Mouse (Mus musculus): ENCODE measurements around the gene Mllt10.

Mllt10 gene

DNA sequence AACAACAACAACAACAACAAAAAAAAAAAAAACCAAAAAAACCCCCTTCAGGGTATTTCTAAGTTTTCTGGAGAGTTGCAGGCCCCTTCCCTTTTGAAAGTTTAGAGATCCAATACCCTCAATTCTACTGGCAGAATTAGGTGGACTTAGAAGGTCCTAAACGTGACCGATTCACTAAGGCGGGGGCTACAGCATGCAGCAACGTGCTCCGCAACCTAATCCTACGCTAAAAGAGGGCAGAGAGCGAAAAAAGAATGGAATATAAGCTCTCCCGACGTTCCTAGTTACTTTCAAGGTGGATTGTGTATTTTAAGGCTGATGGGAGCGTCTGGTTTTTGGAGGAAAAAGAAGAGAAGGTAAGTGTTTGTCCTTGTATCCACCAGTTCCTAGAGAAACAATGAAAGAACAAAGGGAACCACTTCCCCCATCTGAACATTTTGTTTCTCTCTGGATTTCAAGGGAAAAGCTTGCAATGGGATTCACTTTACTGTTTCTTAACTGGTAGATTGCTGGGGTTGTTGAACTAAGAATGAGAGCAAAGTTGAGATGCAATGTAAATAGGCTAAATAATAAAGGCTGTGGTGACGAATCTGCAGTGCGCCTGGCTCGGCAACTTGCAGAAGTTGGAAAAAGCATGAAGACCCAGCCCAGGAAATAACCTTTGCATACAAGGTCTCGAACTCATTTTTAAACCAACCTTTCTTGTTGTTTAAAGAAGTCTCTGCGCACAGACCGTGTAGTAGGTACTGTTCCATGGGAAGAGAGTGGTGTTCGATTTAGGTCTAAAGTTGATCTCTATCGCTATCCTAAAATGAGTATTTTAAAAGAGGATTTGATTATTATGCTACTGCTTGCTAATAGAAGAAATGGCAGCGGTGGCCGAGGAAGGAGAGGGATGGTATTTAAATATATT lies at the start of gene Mllt10:
TSS of gene Mllt10 (plus strand) at position 222 of the 913 bp plus-strand sequence.
- DNase-seq (ENCODE audit: low read depth, low spot score), result peak; percentile 32

DNA sequence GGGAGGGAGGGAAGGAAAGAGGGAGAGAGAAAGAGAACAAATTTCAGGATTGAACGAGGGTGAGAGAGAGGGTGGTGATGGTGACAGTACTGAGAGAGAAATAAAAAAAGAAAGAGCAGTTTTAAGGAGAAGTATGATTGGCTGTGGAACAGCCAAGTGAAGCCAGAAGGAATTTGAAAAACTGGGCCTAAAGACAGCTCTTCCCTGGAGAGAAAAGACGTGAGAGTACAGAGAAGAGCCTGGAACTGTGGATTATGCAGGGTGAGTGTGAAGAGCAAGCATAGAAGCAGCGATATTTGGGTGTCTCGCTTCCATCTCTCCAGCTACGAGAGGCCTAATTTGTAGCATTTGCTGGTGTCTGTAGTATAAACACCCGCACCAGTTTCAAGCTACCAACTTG lies 43.8 kb upstream of the Mllt10 start:
- no peak for DNase-seq (ENCODE audit: low read depth, low spot score)

- DNase-seq (ENCODE audit: low read depth, low spot score), result no peak
Measured at GRCm38 (mm10) chr2:18012866-18013265, 42.2 kb upstream of the Mllt10 start.

GRCm38 (mm10) chr2:18015581-18015980 lies 39.5 kb upstream of the Mllt10 start:
- no peak for DNase-seq (ENCODE audit: low read depth, low spot score)

- DNase-seq (ENCODE audit: low read depth, low spot score), result no peak
Measured at GRCm38 (mm10) chr2:18016639-18017038, 38.4 kb upstream of the Mllt10 start.

DNA sequence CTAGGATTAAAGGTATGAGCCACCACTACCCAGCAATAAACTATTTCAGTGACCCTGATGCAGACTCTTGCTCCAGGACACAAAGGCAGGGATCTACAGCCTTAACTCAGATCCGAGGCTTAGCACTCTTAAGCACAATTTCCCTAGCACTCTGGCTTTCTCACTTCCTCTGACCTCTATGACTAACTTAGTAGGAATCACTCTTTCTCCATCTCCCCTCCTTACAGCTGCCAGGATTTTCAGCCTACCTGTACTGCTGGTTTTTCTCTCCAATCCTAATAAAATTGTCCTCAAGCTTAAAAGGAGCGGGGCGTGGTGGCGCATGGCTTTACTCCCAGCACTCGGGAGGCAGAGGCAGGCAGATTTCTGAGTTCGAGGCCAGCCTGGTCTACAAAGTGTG lies 37.7 kb upstream of the Mllt10 start:
- DNase-seq (ENCODE audit: low read depth, low spot score), result peak; percentile 18

DNA sequence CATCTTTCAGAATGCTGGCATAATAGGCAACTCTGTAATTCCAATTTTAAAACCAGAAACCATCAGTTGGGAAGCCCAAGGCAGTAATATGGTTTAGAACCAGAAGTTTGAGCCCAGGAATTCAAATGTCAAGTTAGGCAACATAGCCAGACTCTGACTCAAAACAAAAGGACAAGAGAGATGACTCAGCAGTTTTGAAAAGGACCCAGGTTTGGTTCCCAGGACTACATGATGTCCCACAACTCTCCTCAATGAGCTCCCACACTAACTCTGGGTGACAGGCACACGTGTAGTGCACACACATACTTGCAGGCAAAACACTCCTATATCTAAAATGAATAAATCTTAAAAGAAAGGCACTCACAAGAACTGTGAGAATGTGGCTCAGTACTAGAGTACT lies 35.9 kb upstream of the Mllt10 start:
- DNase-seq (ENCODE audit: low read depth, low spot score), result peak; percentile 19

DNA sequence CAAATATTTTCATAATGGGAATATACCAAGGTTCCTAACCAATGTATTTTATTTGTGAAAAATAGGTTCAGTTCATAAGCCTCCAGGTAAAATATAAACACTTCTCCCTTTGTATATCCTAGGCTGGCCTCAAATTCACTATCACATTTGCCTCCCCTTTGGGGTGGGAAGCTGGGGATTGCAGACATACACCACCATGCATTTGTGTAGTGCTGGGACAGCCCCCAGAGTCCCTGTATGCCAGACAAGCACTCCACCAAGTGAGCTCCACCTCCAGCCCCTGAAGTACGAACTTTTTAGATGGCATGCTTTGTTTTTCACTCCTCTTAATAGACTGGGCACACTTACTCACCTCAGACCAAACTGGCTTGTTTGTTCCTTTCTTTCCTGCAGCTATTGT lies 32.2 kb upstream of the Mllt10 start:
- DNase-seq (ENCODE audit: low read depth, low spot score), result no peak

DNA sequence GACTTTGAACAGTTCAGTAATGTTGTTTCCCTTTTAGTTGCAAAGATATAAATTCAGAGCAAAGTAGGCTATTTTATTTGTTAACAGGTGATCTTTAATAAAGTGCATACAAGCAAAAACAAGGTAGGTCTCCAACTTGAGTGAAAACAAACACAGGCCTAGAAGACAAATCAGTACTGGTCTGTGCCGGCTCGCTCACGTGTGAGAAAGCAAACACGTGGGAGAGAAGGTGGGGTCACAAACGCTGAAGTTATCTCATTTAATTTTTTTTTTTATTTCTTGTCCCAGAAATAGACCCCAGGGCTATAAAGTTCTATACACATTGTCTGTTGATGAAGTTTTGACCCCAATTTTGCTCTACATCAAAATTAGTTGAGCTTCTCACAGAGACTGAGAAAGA lies 29.9 kb upstream of the Mllt10 start:
- peak; percentile 58 for DNase-seq (ENCODE audit: low read depth, low spot score)

DNA sequence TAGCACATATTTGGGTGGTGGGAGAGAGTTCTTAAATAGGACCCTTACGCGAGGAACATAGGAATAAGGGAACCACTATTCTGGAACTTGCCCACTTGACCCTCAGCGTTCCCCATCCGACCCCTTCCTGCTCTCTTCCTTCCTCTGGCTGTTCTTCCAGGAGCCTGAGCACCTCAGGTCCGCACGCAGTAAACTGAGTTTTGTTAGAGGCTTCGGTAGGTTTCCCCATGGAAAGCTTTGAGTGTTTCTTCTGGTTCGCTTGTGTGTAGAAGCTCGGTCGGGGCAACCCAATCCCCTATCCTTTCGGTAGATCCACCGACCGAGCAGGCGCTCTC lies 29.3 kb upstream of the Mllt10 start:
- no peak for DNase-seq (ENCODE audit: low read depth, low spot score)

- peak; percentile 76 for DNase-seq (ENCODE audit: low read depth, low spot score)
Measured at GRCm38 (mm10) chr2:18026116-18026947, 28.7 kb upstream of the Mllt10 start.

DNA sequence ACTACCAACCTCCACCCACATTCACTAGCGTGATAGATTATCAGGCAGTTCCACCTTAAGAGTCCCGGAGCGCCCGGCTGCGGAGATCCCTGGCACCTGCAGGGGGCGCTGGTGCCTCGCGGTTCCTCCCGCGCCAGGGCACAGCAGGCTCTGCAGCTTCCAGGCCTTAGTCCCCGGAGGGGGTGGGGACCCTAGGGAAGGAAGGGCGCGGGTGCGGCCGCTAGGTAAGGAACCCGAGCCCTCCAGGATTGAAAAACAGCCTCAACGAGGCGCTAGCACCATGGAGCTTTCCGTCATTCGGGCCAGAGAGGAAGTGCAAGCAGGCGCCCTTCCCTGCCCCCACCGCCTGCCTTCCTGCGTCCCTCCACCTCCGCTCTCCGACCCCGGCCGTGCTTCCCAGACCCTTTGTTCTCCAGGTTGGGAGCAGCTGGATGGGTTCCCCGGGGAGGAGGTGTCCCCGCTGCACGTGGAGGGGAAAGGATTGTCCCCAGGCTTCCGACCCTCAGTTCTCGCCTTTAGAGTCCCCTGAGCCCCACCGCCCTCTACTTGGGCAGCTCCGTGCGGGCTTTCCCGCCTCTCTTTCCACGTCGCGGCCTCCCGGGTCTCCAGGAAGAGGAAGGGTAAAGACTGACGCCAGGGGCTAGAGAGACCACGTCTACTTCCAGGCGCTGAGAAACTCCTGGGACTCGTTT lies 27.4 kb upstream of the Mllt10 start:
- peak; percentile 98 for DNase-seq (ENCODE audit: low read depth, low spot score)

- peak; percentile 86 for DNase-seq (ENCODE audit: low read depth, low spot score)
Measured at GRCm38 (mm10) chr2:18028140-18029021, 26.7 kb upstream of the Mllt10 start.

DNA sequence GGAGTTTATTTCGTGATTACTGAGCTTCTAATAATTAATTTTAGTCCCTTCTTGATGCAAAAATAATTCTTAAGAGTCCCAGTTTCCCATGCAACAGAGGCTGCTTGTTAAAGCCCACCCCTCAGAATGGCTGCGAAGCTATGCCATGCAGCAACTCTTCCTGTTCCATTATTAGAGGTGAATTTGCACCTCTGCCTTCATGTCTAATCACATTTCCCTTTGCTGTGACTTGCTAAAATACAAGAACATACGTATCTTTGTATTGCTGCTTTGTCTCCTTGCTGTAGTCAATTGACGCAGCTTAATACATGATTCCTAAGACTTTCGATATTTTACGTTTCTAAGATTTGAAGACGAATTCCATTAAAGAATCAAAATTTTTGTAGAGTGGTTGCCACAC lies 25.4 kb upstream of the Mllt10 start:
- no peak for DNase-seq (ENCODE audit: low read depth, low spot score)

- no peak for DNase-seq (ENCODE audit: low read depth, low spot score)
Measured at GRCm38 (mm10) chr2:18030581-18030980, 24.5 kb upstream of the Mllt10 start.

- DNase-seq (ENCODE audit: low read depth, low spot score), result peak; percentile 67
Measured at GRCm38 (mm10) chr2:18031271-18031821, 23.7 kb upstream of the Mllt10 start.

DNA sequence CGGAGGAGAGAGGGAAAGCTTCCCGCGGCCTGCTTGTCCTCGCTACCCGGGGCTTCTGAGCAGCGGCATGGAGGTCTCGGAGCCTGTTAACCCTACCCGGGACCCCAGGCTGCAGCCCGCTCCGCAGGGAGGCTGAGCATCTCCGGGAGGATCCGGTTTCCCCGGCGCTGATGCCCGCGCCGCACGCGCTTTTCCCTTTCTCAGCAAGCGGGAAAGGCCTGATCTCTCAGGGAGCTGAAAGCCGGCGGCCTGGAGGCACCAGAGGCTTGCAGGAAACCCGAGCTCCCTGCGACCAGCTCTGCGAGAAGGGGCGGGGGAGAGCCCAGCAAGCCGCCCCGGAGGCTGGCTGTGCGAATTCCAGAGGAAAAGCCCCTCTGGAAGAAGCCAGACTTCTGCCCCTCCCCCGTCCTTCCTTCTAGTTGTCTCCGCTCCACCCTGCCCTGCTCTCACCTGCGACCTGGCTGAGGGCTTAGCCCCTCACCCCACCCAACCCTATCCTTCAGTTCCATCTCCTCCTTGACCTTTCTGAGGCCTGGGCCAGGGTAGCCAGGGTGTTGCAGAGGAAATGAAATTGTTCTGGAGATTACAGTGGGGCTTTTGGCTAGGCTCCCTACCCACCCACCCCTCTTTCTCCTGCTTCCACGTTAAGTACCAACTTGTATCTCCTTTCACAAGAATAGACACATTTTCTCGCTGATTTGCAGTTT lies 23.1 kb upstream of the Mllt10 start:
- peak; percentile 88 for DNase-seq (ENCODE audit: low read depth, low spot score)

DNA sequence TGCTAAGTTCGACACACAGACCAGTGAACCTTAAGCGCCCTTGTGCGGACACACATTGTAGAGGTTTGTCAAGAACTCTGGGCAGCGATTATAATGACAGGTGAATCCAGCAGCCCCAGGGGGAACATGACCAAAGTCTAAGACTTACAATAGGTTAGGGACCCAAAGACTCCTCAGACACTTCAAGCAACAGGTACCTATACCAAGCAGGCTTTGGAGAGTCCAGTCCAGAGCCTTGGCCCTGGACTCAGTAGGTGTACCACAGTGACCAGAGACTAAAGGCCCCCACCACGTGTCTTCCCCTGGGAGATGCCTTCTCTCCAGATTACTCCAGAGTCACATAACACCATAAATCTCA lies 22.5 kb upstream of the Mllt10 start:
- DNase-seq (ENCODE audit: low read depth, low spot score), result no peak

DNA sequence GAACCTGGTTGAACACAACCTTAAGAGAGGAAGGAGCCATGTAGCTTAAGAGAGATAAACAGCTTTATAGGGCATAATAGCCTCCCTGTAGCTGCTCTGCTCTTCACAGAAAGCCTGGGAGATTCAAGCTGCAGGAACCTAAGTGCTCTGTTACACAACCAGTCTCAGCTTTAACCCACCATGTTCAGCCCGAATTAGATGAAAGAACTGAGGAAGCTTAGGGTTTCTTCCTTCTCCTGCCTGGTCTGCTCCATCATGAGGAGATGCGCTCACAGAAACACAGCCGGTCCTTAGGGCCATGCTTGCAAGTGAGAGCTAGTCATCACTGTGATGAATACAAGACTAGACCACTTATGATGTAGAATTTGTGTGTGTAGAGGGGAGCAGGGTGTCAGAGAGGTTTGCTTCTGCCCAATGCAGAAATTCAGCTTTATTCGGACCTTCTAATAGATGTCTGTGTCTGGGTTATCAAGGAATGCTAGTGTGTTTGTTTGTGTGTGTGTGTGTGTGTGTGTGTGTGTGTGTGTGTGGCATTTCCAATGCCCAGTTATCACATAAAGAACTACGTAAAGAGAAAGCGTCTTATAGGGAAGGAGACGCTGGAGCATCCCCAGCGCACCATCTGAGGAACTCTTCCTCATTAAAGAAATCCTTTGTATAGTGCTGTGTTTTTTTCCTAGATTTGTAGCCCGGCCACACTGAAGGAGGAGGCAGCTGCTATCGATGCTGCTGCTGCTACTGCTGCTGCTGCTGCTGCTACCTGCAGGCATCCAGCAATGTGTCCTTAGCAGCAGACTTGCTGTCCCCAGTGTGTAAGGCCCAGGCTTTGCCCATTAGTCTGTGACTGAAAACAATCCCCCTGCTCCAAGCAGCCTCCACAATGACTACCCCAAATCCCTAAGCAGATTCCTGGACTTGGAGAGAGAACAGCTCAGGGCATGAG lies 21.6 kb upstream of the Mllt10 start:
- no peak for DNase-seq (ENCODE audit: low read depth, low spot score)

Measured in ES-CJ7 (cell line).